ENCODE assay signal across 11 mouse cellular contexts in genomic region chr10:95193875-95194281, GRCm38 (mm10).
DNase-seq lines count a peak whose midpoint lies in the region; TF ChIP-seq lines count a peak whose summit lies in the region.
"Had no signal": no experiment of that assay in that cellular context is flagged by ENCODE, and none has a peak within 500 bp of the region (broad histone marks: within the 10 kb centered on the region; RNA-seq: fewer than 3 reads in every experiment).

No protein-coding gene starts in this region.

- WGBS in heart, embryonic 10.5 days = 60% methylated on average over 11 of the region's 11 CpGs
- WGBS in small intestine, adult 2 months = 20% methylated on average over 11 of the region's 11 CpGs

- TF ChIP-seq POLR2A in small intestine, adult 2 months (IDR thresholded peaks at IDR 0.05; ENCODE audit: low read depth, low read length) = no peak

- H3K4me1 ChIP-seq in heart, embryonic 10.5 days = peaks cover 16% of the 10 kb centered on the region; the same call in 1 of the 2 replicates
- H3K4me1 ChIP-seq in small intestine, adult 2 months (ENCODE audit: control insufficient read depth, insufficient read depth, insufficient read length, low read length) = peaks cover 27% of the 10 kb centered on the region
- H3K4me1 ChIP-seq: midbrain, embryonic 12.5 days had no signal

- no peaks in the 10 kb centered on the region for H3K36me3 ChIP-seq in heart, embryonic 10.5 days
- H3K36me3 ChIP-seq in small intestine, adult 2 months (ENCODE audit: control insufficient read depth, insufficient read depth, low read length) = no peaks in the 10 kb centered on the region
- H3K36me3 ChIP-seq: midbrain, embryonic 12.5 days had no signal

- no peak overlapping the region for H3K4me3 ChIP-seq in heart, embryonic 10.5 days
- H3K4me3 ChIP-seq in small intestine, adult 2 months (ENCODE audit: low read depth, low read length) = peak overlapping the region; percentile 12; the same call in 1 of the 2 replicates
- H3K4me3 ChIP-seq: hindbrain, embryonic 10.5 days; midbrain, embryonic 12.5 days had no signal

- peak; percentile 29 to 55 for DNase-seq in lung, adult 18-20 months
- DNase-seq in lung, postnatal 14 days = no peak
- no peak for DNase-seq in heart, embryonic 10.5 days (ENCODE audit: low spot score)
- peak; percentile 29 for DNase-seq in kidney, postnatal 14 days
- DNase-seq in left cerebral cortex, postnatal 10 days (ENCODE audit: extremely low spot score in 1 of 2, low spot score in 2 of 2) = no peak
- DNase-seq in right cerebral cortex, adult 2 months (ENCODE audit: low spot score in 2 of 2) = no peak
- DNase-seq in testis, postnatal 10 days (ENCODE audit: low spot score) = no peak
- DNase-seq: cerebellum, adult 11 months had no signal

- TF ChIP-seq CTCF in small intestine, adult 2 months (IDR thresholded peaks at IDR 0.05; ENCODE audit: extremely low read depth, insufficient read length, insufficient replicate concordance, low read depth, low read length) = no peak

- H3K27ac ChIP-seq in heart, embryonic 10.5 days = 0 out of 2 replicates have a peak overlapping the region, but pooled peaks have one; percentile 13
- peak overlapping the region; percentile 66 for H3K27ac ChIP-seq in small intestine, adult 2 months (ENCODE audit: insufficient read depth, low read depth, low read length)
- H3K27ac ChIP-seq: hindbrain, embryonic 10.5 days; midbrain, embryonic 12.5 days had no signal

- H3K9me3 ChIP-seq in heart, embryonic 10.5 days = no peaks in the 10 kb centered on the region
- H3K9me3 ChIP-seq: midbrain, embryonic 12.5 days had no signal

- no peaks in the 10 kb centered on the region for H3K27me3 ChIP-seq in heart, embryonic 10.5 days (ENCODE audit: insufficient read depth, poor library complexity, severe bottlenecking)
- no peaks in the 10 kb centered on the region for H3K27me3 ChIP-seq in small intestine, adult 2 months (ENCODE audit: control insufficient read depth, insufficient read depth, low read length)
- H3K27me3 ChIP-seq: midbrain, embryonic 12.5 days had no signal

- intact Hi-C loops in left cerebral cortex, postnatal 10 days (cut with DNase I) = no loop called here

Comparison
In these comparisons a context has a peak if more than half of its experiments do, and no peak if none do; other contexts are left out.
1. DNase-seq: peak in lung, adult 18-20 months (2 of 2) and kidney, postnatal 14 days (single experiment); none in lung, postnatal 14 days (single experiment), heart, embryonic 10.5 days (single experiment), left cerebral cortex, postnatal 10 days (0 of 2), right cerebral cortex, adult 2 months (0 of 2) and testis, postnatal 10 days (single experiment).